Mouse (Mus musculus) embryonic facial prominence, embryonic 11.5 days (tissue): ENCODE data around the gene Olfr944. TPM values are rescaled to one million over a fixed set of nuclear protein-coding genes. Genes with fewer than 3 reads are reported as not detected.

Experiments
- ATAC-seq: fragments of 200-750 bp; cut with Nextera tagmentation; replicated peaks from 2 replicates; pipeline ENCODE4 v1.8.0; 2017; ENCODE audit warnings: low read depth; ENCODE audit not compliant: insufficient number of reproducible peaks, low FRiP score, low TSS enrichment
- DNase-seq: peaks from one replicate; pipeline ENCODE4 v3.0.0-alpha.2; 2015; ENCODE audit warnings: low spot score
- H3K27ac ChIP-seq: fragments of 300-500 bp; sonication (generic); replicated peaks from 2 replicates; pipeline ENCODE4 v1.5.1; 2014; ENCODE audit warnings: mild to moderate bottlenecking, low read depth, low read length, control low read depth
- H3K27me3 ChIP-seq: fragments of 300-500 bp; sonication (generic); 2 replicates; pipeline ENCODE4 v1.6.1; 2014; ENCODE audit warnings: mild to moderate bottlenecking, low read length, moderate library complexity, mixed read lengths; ENCODE audit not compliant: control insufficient read depth, insufficient read depth
- H3K36me3 ChIP-seq: fragments of 300-500 bp; sonication (generic); replicated peaks from 2 replicates; pipeline ENCODE4 v1.6.1; 2014; ENCODE audit warnings: low read depth, mild to moderate bottlenecking, low read length, moderate library complexity, mixed read lengths; ENCODE audit not compliant: control insufficient read depth, insufficient read depth
- H3K4me1 ChIP-seq: fragments of 300-500 bp; sonication (generic); 2 replicates; pipeline ENCODE4 v1.6.1; 2014; ENCODE audit warnings: low read length, mixed read lengths; ENCODE audit not compliant: control insufficient read depth, insufficient read depth
- H3K4me2 ChIP-seq: fragments of 300-500 bp; sonication (generic); 2 replicates; pipeline ENCODE4 v1.6.1; 2014; ENCODE audit warnings: low read depth, mild to moderate bottlenecking, control low read depth, low read length, moderate library complexity
- H3K4me3 ChIP-seq: fragments of 300-500 bp; sonication (generic); 2 replicates; pipeline ENCODE4 v1.5.1; 2014; ENCODE audit warnings: low read depth, low read length, control low read depth
- H3K9ac ChIP-seq: fragments of 300-500 bp; sonication (generic); replicated peaks from 2 replicates; pipeline ENCODE4 v1.6.1; 2014; ENCODE audit warnings: mild to moderate bottlenecking, control low read depth, low read length
- H3K9me3 ChIP-seq: fragments of 300-500 bp; sonication (generic); replicated peaks from 2 replicates; pipeline ENCODE4 v1.6.1; 2016; ENCODE audit warnings: mild to moderate bottlenecking, low read length, inconsistent platforms, mixed read lengths; ENCODE audit not compliant: control insufficient read depth
- WGBS: fragments of 180-500 bp; shearing (Covaris S2); extraction: QIAGEN DNeasy Blood & Tissue Kit; methylation state at CpG from one replicate; pipeline ENCODE4 v1.1.7; 2014; 5-methylcytosine and 5-hydroxymethylcytosine counted together
- polyA plus RNA-seq: library from polyadenylated mRNA; unstranded; fragments of >200 nt; fragmentation: Nextera tagmentation; extraction: Ambion mirVana; gene quantifications from 2 replicates; pipeline ENCODE4 v1.2.1, GENCODE M21; 2014

Gene Olfr944
- not detected in 2 replicates for polyA plus RNA-seq

- H3K36me3 ChIP-seq: no peaks in the 10 kb centered on the region
- ATAC-seq (no peak), DNase-seq (no peak)
- no peak within 1 kb of the TSS for H3K4me3 ChIP-seq
- H3K4me2 ChIP-seq: no peak within 1 kb of the TSS
- H3K9ac ChIP-seq: no peak within 1 kb of the TSS
- H3K9me3 ChIP-seq: no peaks in the 10 kb centered on the region
- no peaks in the 10 kb centered on the region for H3K4me1 ChIP-seq
- no peaks in the 10 kb centered on the region for H3K27me3 ChIP-seq
- no peak within 1 kb of the TSS for H3K27ac ChIP-seq
Measured at GRCm38 (mm10) chr9:39201620-39202019, at the start of gene Olfr944. TSS of gene Olfr944 (plus strand) at chr9:39201920.

GRCm38 (mm10) chr9:39152401-39152800 lies 49.3 kb upstream of the Olfr944 start:
- H3K36me3 ChIP-seq: no peaks in the 10 kb centered on the region
- H3K9ac ChIP-seq: no peak overlapping the region
- H3K9me3 ChIP-seq: no peaks in the 10 kb centered on the region
- no peaks in the 10 kb centered on the region for H3K27me3 ChIP-seq
- no peak overlapping the region for H3K27ac ChIP-seq
- DNase-seq (no peak), ATAC-seq (no peak)
- H3K4me1 ChIP-seq: no peaks in the 10 kb centered on the region
- no peak overlapping the region for H3K4me2 ChIP-seq
- WGBS: 58% methylated on average over 1 of the region's 1 CpGs
- H3K4me3 ChIP-seq: no peak overlapping the region

- Histone ChIP-seq H3K36me3 (no peaks in the 10 kb centered on the region), H3K9me3 (no peaks in the 10 kb centered on the region), H3K4me1 (no peaks in the 10 kb centered on the region), H3K27ac (no peak within 1 kb of the TSS), H3K9ac (no peak within 1 kb of the TSS), H3K27me3 (no peaks in the 10 kb centered on the region), H3K4me2 (no peak within 1 kb of the TSS), H3K4me3 (no peak within 1 kb of the TSS)
- no peak for ATAC-seq
- 95% methylated on average over 5 of the region's 5 CpGs for WGBS
- no peak for DNase-seq
Measured at GRCm38 (mm10) chr9:39166004-39166403, 35.7 kb upstream of the Olfr944 start, which contains the start of gene Olfr943. TSS of gene Olfr943 (plus strand) at chr9:39166304.

DNA sequence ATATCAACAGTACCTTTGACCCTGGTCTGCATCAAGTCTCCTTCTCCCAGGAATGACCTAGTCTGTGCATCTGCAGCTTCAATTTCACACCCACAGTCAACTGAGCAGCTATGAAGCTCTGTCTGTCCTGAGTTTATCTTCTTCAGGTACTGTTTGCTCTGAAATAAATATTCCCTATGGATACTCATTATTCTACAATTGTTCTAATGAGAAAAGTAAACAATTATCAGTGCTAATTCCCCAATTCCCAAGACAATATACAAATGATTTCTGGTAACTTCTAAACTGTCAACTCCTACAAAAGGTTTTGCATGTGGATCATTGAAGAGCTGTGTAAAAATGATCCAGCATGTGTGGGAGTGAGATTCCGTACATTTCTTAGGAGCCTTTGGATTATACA lies 48.2 kb downstream of the Olfr944 start, which contains the start of gene Olfr1537:
Olfr1537 (minus strand) TSS at position 101 of the 400 bp plus-strand sequence.
- Histone ChIP-seq H3K9ac (no peak within 1 kb of the TSS), H3K9me3 (no peaks in the 10 kb centered on the region), H3K4me2 (no peak within 1 kb of the TSS), H3K4me3 (no peak within 1 kb of the TSS), H3K27ac (no peak within 1 kb of the TSS), H3K4me1 (no peaks in the 10 kb centered on the region), H3K27me3 (no peaks in the 10 kb centered on the region), H3K36me3 (no peaks in the 10 kb centered on the region)
- 73% methylated on average over 1 of the region's 1 CpGs for WGBS
- no peak for DNase-seq
- ATAC-seq: no peak

Other genes with a start within 250 kb of the Olfr944 start
- not detected in 2 replicates for gene Olfr933, start 229.6 kb upstream of the Olfr944 start, polyA plus RNA-seq
- gene Olfr934, start 213.6 kb upstream of the Olfr944 start, polyA plus RNA-seq: not detected in 2 replicates
- gene Olfr935, start 202.2 kb upstream of the Olfr944 start, polyA plus RNA-seq: not detected in 2 replicates
- not detected in 2 replicates for gene Olfr146, start 178.5 kb upstream of the Olfr944 start, polyA plus RNA-seq
- gene Olfr937, start 137.0 kb upstream of the Olfr944 start, polyA plus RNA-seq: not detected in 2 replicates
- gene Olfr938, start 123.0 kb upstream of the Olfr944 start, polyA plus RNA-seq: not detected in 2 replicates
- not detected in 2 replicates for gene Olfr27, start 73.8 kb upstream of the Olfr944 start, polyA plus RNA-seq
- gene Olfr943, start 35.6 kb upstream of the Olfr944 start, polyA plus RNA-seq: not detected in 2 replicates
- gene Olfr1537, start 48.1 kb downstream of the Olfr944 start, polyA plus RNA-seq: not detected in 2 replicates
- gene Olfr945, start 74.9 kb downstream of the Olfr944 start, polyA plus RNA-seq: not detected in 2 replicates
- gene Olfr948, start 124.1 kb downstream of the Olfr944 start, polyA plus RNA-seq: not detected in 2 replicates
- not detected in 2 replicates for gene Olfr951, start 185.5 kb downstream of the Olfr944 start, polyA plus RNA-seq
- gene Olfr952, start 225.2 kb downstream of the Olfr944 start, polyA plus RNA-seq: not detected in 2 replicates